Mouse (Mus musculus) lung, postnatal 10 days (tissue): Measurements from ENCODE around the gene Rpf1.

Experiments used
- DNase-seq: peaks from one replicate; pipeline ENCODE4 v3.0.0; 2021

Gene Rpf1

GRCm38 (mm10) chr3:146500003-146500809 is 21.0 kb downstream of the Rpf1 start:
- DNase-seq, result peak; percentile 77

- DNase-seq, result peak; percentile 91
Observed at GRCm38 (mm10) chr3:146499431-146500002, 21.7 kb downstream of the Rpf1 start, which contains the start of the genes Spata1 and Gng5. Spata1 (minus strand) TSS chr3:146499753. Gng5 (plus strand) TSS chr3:146499807.

GRCm38 (mm10) chr3:146498989-146499388 is 22.2 kb downstream of the Rpf1 start:
- DNase-seq, result no peak

- no peak for DNase-seq
Observed at GRCm38 (mm10) chr3:146494941-146495340, 26.3 kb downstream of the Rpf1 start.

- no peak for DNase-seq
Observed at GRCm38 (mm10) chr3:146486464-146486863, 34.8 kb downstream of the Rpf1 start.

- DNase-seq, result no peak
Observed at GRCm38 (mm10) chr3:146482044-146482443, 39.2 kb downstream of the Rpf1 start.

- DNase-seq, result no peak
Observed at GRCm38 (mm10) chr3:146474428-146474827, 46.8 kb downstream of the Rpf1 start.

GRCm38 (mm10) chr3:146473741-146474140 is 47.5 kb downstream of the Rpf1 start:
- DNase-seq, result no peak

GRCm38 (mm10) chr3:146472657-146473056 is 48.6 kb downstream of the Rpf1 start:
- no peak for DNase-seq

- no peak for DNase-seq
Observed at GRCm38 (mm10) chr3:146469226-146469625, 52.0 kb downstream of the Rpf1 start.

GRCm38 (mm10) chr3:146462939-146463338 is 58.3 kb downstream of the Rpf1 start:
- no peak for DNase-seq
